Mouse (Mus musculus): ENCODE measurements around the gene Entpd6. TPM values are rescaled to one million over a fixed set of nuclear protein-coding genes. Genes with fewer than 3 reads are reported as not detected.

The Entpd6 gene
- polyA plus RNA-seq, 1 experiment from 2014 or later = 16.3 TPM

GRCm38 (mm10) chr2:150745016-150745415 is 3.8 kb upstream of the Entpd6 start:
- H3K9me3 ChIP-seq (replicated peaks; ENCODE audit: low read length) = no peaks in the 10 kb centered on the region
- no peak overlapping the region for H3K9ac ChIP-seq (ENCODE audit: low read depth, low read length)
- ATAC-seq (replicated peaks; ENCODE audit: low FRiP score, low read depth) (no peak), DNase-seq (ENCODE audit: low spot score) (no peak)
- H3K4me1 ChIP-seq (replicated peaks; ENCODE audit: insufficient read depth, low read length) = no peaks in the 10 kb centered on the region
- no peak for TF ChIP-seq CTCF (IDR thresholded peaks at IDR 0.05; ENCODE audit: low read depth)
- H3K27ac ChIP-seq = no peak overlapping the region
- WGBS = 67% methylated on average over 7 of the region's 7 CpGs
- H3K36me3 ChIP-seq (ENCODE audit: insufficient read depth, low read length) = no peaks in the 10 kb centered on the region
- H3K4me2 ChIP-seq (ENCODE audit: low read length) = no peak overlapping the region
- H3K4me3 ChIP-seq (replicated peaks; ENCODE audit: low read depth, low read length) = no peak overlapping the region
- H3K27me3 ChIP-seq (ENCODE audit: insufficient read depth, low read length) = no peaks in the 10 kb centered on the region

- Histone ChIP-seq H3K4me3 (replicated peaks; ENCODE audit: low read depth, low read length) (peak overlapping the region; percentile 54), H3K4me2 (ENCODE audit: low read length) (peak overlapping the region; percentile 94), H3K9ac (ENCODE audit: low read depth, low read length) (peak overlapping the region; percentile 57), H3K4me1 (replicated peaks; ENCODE audit: insufficient read depth, low read length) (0 out of 2 replicates have a peak, but pooled peaks cover 4% of the 10 kb centered on the region), H3K27ac (peak overlapping the region; percentile 62; the same call in 1 of the 2 replicates), H3K27me3 (ENCODE audit: insufficient read depth, low read length) (no peaks in the 10 kb centered on the region), H3K9me3 (replicated peaks; ENCODE audit: low read length) (no peaks in the 10 kb centered on the region), H3K36me3 (ENCODE audit: insufficient read depth, low read length) (no peaks in the 10 kb centered on the region)
- TF ChIP-seq CTCF (IDR thresholded peaks at IDR 0.05; ENCODE audit: low read depth) = no peak
- ATAC-seq (replicated peaks; ENCODE audit: low FRiP score, low read depth) (peak; percentile 75), DNase-seq (ENCODE audit: low spot score) (peak; percentile 54)
- WGBS = under 1% methylated on average over 24 of the region's 24 CpGs
These were observed 441 bp downstream of the Entpd6 start for GRCm38 (mm10) chr2:150749283-150749682.

GRCm38 (mm10) chr2:150750129-150750979 is 1.5 kb downstream of the Entpd6 start:
- TF ChIP-seq CTCF (IDR thresholded peaks at IDR 0.05; ENCODE audit: low read depth) = peak; percentile 34; the same call in 1 of the 2 replicates
- Histone ChIP-seq H3K9ac (ENCODE audit: low read depth, low read length) (no peak overlapping the region), H3K27me3 (ENCODE audit: insufficient read depth, low read length) (no peaks in the 10 kb centered on the region), H3K9me3 (replicated peaks; ENCODE audit: low read length) (no peaks in the 10 kb centered on the region), H3K4me3 (replicated peaks; ENCODE audit: low read depth, low read length) (no peak overlapping the region), H3K4me2 (ENCODE audit: low read length) (peak overlapping the region; percentile 25), H3K36me3 (ENCODE audit: insufficient read depth, low read length) (no peaks in the 10 kb centered on the region), H3K27ac (no peak overlapping the region), H3K4me1 (replicated peaks; ENCODE audit: insufficient read depth, low read length) (0 out of 2 replicates have a peak, but pooled peaks cover 4% of the 10 kb centered on the region)
- ATAC-seq (replicated peaks; ENCODE audit: low FRiP score, low read depth) = 0 out of 2 replicates have a peak, but pooled peaks have one; percentile 31
- DNase-seq (ENCODE audit: low spot score) = peak; percentile 46
- 45% methylated on average over 13 of the region's 13 CpGs for WGBS

- no peak overlapping the region for H3K9ac ChIP-seq (ENCODE audit: low read depth, low read length)
- H3K4me3 ChIP-seq (replicated peaks; ENCODE audit: low read depth, low read length) = no peak overlapping the region
- H3K36me3 ChIP-seq (ENCODE audit: insufficient read depth, low read length) = 0 out of 2 replicates have a peak, but pooled peaks cover 12% of the 10 kb centered on the region
- ATAC-seq (replicated peaks; ENCODE audit: low FRiP score, low read depth) (no peak), DNase-seq (ENCODE audit: low spot score) (no peak)
- no peaks in the 10 kb centered on the region for H3K27me3 ChIP-seq (ENCODE audit: insufficient read depth, low read length)
- no peak overlapping the region for H3K4me2 ChIP-seq (ENCODE audit: low read length)
- no peak overlapping the region for H3K27ac ChIP-seq
- WGBS = 90% methylated on average over 3 of the region's 3 CpGs
- no peak for TF ChIP-seq CTCF (IDR thresholded peaks at IDR 0.05; ENCODE audit: low read depth)
- 0 out of 2 replicates have a peak, but pooled peaks cover 4% of the 10 kb centered on the region for H3K4me1 ChIP-seq (replicated peaks; ENCODE audit: insufficient read depth, low read length)
- H3K9me3 ChIP-seq (replicated peaks; ENCODE audit: low read length) = no peaks in the 10 kb centered on the region
These were observed 6.2 kb downstream of the Entpd6 start for GRCm38 (mm10) chr2:150755016-150755415.

- TF ChIP-seq CTCF (IDR thresholded peaks at IDR 0.05; ENCODE audit: low read depth) = peak; percentile 33; the same call in 1 of the 2 replicates
- H3K4me1 ChIP-seq (replicated peaks; ENCODE audit: insufficient read depth, low read length) = no peaks in the 10 kb centered on the region
- ATAC-seq (replicated peaks; ENCODE audit: low FRiP score, low read depth) (no peak), DNase-seq (ENCODE audit: low spot score) (no peak)
- H3K4me2 ChIP-seq (ENCODE audit: low read length) = no peak overlapping the region
- H3K27ac ChIP-seq = no peak overlapping the region
- no peak overlapping the region for H3K9ac ChIP-seq (ENCODE audit: low read depth, low read length)
- 0 out of 2 replicates have a peak, but pooled peaks cover 20% of the 10 kb centered on the region for H3K36me3 ChIP-seq (ENCODE audit: insufficient read depth, low read length)
- no peaks in the 10 kb centered on the region for H3K9me3 ChIP-seq (replicated peaks; ENCODE audit: low read length)
- no peak overlapping the region for H3K4me3 ChIP-seq (replicated peaks; ENCODE audit: low read depth, low read length)
- H3K27me3 ChIP-seq (ENCODE audit: insufficient read depth, low read length) = no peaks in the 10 kb centered on the region
- WGBS = 86% methylated on average over 7 of the region's 7 CpGs
These were observed 12.6 kb downstream of the Entpd6 start for GRCm38 (mm10) chr2:150761476-150761875.

GRCm38 (mm10) chr2:150765619-150766018 is 16.8 kb downstream of the Entpd6 start:
- no peak overlapping the region for H3K4me3 ChIP-seq (replicated peaks; ENCODE audit: low read depth, low read length)
- no peak overlapping the region for H3K9ac ChIP-seq (ENCODE audit: low read depth, low read length)
- ATAC-seq (replicated peaks; ENCODE audit: low FRiP score, low read depth) (no peak), DNase-seq (ENCODE audit: low spot score) (no peak)
- no peaks in the 10 kb centered on the region; the same call in 1 of the 2 replicates for H3K4me1 ChIP-seq (replicated peaks; ENCODE audit: insufficient read depth, low read length)
- H3K4me2 ChIP-seq (ENCODE audit: low read length) = no peak overlapping the region
- H3K36me3 ChIP-seq (ENCODE audit: insufficient read depth, low read length) = peaks cover 10% of the 10 kb centered on the region; the same call in 1 of the 2 replicates
- 65% methylated on average over 2 of the region's 2 CpGs for WGBS
- H3K9me3 ChIP-seq (replicated peaks; ENCODE audit: low read length) = no peaks in the 10 kb centered on the region
- H3K27me3 ChIP-seq (ENCODE audit: insufficient read depth, low read length) = no peaks in the 10 kb centered on the region
- no peak for TF ChIP-seq CTCF (IDR thresholded peaks at IDR 0.05; ENCODE audit: low read depth)
- no peak overlapping the region for H3K27ac ChIP-seq

Measured in kidney, postnatal 0 days (tissue).